Mouse (Mus musculus) bone marrow macrophage, adult 2 months (primary cell): Measurements from ENCODE around the gene Fbxw10. TPM values are rescaled to one million over a fixed set of nuclear protein-coding genes. Genes with fewer than 3 reads are reported as not detected.

Experiments used
- H3K27ac ChIP-seq: 2 replicates; pipeline ENCODE4 v1.5.1; 2012; ENCODE audit warnings: low read depth, low read length; ENCODE audit not compliant: insufficient read depth
- H3K4me1 ChIP-seq: 2 replicates; pipeline ENCODE4 v1.6.1; 2012; ENCODE audit warnings: low read length; ENCODE audit not compliant: control insufficient read depth, insufficient read depth
- H3K4me3 ChIP-seq: 2 replicates; pipeline ENCODE4 v1.5.1; 2012; ENCODE audit warnings: mild to moderate bottlenecking, low read length, moderate library complexity; ENCODE audit not compliant: insufficient read depth
- CTCF ChIP-seq: IDR thresholded peaks from 2 replicates; pipeline ENCODE4 v1.5.1; 2012; ENCODE audit warnings: low read depth, mild to moderate bottlenecking, low read length, moderate library complexity
- POLR2A ChIP-seq: IDR thresholded peaks from 2 replicates; pipeline ENCODE4 v1.6.1; 2012; ENCODE audit warnings: mild to moderate bottlenecking, low read depth, low read length, borderline replicate concordance
- polyA plus RNA-seq: library from polyadenylated mRNA; stranded (reverse); fragments of >200 nt; gene quantifications from 2 replicates; pipeline ENCODE4 v1.2.4, GENCODE M21; 2012; ENCODE audit not compliant: missing spikeins, insufficient read depth, insufficient read length

Gene Fbxw10
- polyA plus RNA-seq, 1 experiment, result 4.1 TPM

DNA sequence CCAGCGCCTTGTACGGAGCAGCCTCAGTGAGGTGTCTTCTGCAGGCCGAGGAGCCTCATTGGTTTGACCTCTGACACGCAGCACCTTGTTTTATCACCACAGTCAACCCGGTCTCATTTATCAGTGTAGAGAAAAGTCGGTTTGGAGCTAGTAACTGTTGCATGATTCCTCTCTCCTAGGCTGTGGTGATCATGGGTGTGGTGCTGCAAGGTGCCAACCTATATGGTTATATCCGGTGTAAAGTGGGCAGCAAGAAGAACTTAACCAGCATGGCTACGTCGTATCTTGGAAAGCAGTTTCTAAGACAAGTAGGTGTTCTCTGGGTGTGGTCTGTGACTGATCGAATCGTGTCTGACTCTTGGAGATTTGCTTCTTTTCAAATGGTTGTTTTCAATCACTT lies 44.9 kb downstream of the Fbxw10 start:
- no peak for TF ChIP-seq POLR2A
- no peak for TF ChIP-seq CTCF
- no peaks in the 10 kb centered on the region for H3K4me1 ChIP-seq
- no peak overlapping the region for H3K4me3 ChIP-seq
- no peak overlapping the region for H3K27ac ChIP-seq

DNA sequence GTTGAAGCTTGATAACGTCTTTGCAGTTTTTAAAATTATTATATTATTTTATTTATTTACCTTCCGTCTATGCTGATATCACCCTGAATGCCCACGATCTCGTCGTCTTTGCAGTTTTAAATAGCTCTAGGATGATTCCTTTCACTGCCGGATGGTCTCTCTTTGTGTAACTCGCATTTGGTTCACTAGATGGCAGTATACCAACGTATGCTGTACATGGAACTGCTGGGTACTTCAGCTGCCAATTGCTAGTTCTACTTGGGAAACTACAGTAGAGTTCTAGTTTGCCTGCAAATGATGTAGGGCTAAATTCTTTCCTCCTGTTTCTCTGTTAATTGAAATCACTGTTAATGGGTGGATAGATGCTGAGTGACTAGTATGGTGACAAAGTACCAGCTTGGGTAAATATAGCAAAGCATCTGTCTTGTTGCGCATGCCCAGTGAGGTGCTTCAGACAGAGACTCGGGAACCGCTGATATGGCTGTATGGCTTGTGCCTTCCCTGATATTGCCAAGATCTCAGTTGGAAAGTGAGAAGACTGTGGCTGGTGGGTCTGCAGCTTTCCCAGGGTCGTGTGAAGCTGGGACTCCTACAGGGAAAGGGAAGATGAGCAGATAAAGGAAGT lies 54.9 kb downstream of the Fbxw10 start:
- H3K4me1 ChIP-seq, result peaks cover 10% of the 10 kb centered on the region
- H3K27ac ChIP-seq, result no peak overlapping the region
- H3K4me3 ChIP-seq, result no peak overlapping the region
- no peak for TF ChIP-seq CTCF
- no peak for TF ChIP-seq POLR2A

DNA sequence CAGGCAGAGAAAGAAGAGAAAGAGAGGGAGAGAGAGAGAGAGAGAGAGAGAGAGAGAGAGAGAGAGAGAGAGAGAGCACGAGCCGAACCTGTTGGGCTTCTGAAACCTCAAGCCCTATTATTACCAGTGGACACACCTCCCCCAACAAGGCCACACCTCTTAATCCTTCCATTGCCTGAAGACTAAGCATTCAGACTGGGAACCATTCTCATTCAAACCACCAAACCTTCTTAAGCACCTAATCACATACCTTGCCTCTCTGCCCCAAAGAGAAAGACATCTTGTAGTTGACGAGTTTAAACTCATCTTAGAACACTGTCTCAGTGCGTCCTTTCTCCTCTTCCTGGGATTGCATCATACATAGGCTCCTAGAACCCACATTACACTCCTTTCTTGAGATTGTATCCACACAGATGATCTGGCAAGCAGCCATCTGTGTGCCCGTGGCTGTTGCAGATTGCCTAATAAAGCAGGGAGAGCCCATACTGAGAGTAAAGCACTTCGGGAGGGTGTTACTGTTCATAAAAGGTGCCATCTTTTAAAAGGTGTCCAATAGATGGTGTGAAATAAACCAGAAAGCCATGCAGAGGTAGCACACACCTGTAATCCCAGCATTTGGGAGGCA lies 57.1 kb downstream of the Fbxw10 start:
- peaks cover 10% of the 10 kb centered on the region for H3K4me1 ChIP-seq
- TF ChIP-seq POLR2A, result no peak
- no peak for TF ChIP-seq CTCF
- H3K4me3 ChIP-seq, result no peak overlapping the region
- no peak overlapping the region for H3K27ac ChIP-seq

DNA sequence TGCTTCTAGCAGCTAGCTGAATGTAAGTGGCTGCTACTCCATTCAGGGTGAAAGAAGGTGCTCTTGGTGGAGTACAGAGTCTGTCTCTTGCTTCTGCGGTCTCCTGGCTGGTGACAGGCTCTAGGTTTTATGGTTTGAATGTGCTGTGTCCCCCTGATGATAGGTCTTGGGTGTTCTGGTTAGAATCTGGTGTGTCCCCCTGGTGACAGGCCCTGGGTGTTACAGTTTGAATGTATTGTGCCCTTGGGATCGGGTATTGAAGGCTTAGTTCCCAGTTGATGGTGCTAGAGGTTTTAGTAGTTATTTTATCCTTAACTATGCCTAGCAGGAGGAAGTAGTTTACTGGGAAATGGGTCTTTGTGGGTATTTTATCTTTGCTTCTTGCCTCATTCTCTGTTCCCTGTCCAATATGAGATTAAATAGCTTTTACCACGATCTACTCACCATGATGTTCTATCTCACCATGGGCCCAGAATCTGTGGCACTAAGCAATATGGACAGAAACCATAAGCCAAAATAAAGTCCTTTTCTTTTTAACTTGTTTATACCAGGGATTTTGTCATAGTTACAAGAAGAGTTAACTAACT lies 62.9 kb downstream of the Fbxw10 start:
- Histone ChIP-seq H3K4me3 (no peak overlapping the region), H3K4me1 (peaks cover 6% of the 10 kb centered on the region), H3K27ac (no peak overlapping the region)
- TF ChIP-seq POLR2A (no peak), CTCF (0 out of 2 replicates have a peak, but pooled peaks have one; percentile 6)

DNA sequence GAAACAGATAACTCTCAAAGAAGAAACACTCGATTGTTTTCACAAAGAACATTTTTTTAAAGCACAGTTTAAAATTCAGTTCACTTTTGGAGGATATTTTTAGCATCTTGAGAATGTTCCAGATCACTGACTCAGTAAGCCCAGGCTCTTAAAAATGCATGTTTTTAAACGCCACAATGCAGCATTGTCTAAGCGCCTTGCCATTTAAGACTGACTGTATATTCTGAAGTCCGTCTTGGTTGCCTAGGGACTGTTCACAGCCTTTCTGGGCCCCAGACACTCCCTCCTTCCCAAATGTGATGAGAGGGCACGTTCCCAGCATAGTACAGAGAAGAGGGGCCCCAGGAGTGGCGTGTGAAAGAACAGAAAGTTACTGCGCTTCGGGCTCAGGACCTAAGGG lies 64.5 kb downstream of the Fbxw10 start:
- TF ChIP-seq CTCF (no peak), POLR2A (no peak)
- Histone ChIP-seq H3K27ac (no peak overlapping the region), H3K4me1 (peaks cover 3% of the 10 kb centered on the region; the same call in 1 of the 2 replicates), H3K4me3 (no peak overlapping the region)

DNA sequence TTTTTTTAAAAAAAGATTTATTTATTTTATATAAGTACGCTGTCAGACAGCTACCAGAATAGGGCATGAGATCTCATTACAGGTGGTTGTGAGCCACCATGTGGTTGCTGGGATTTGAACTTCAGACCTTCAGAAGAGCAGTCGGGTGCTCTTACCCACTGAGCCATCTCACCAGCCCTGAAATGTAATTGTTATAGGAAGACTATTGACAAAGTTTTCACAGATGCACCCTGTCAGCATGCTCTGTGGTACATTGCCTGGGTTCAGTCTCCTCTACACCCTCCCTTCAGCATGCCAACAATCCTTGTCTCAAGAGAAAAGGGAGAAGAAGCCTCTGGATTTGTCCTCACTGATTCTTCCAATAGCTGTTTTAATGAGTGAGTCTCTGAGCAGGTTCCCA lies 66.3 kb downstream of the Fbxw10 start:
- no peak overlapping the region for H3K4me3 ChIP-seq
- TF ChIP-seq CTCF (no peak), POLR2A (no peak)
- peaks cover 9% of the 10 kb centered on the region for H3K4me1 ChIP-seq
- H3K27ac ChIP-seq, result no peak overlapping the region

DNA sequence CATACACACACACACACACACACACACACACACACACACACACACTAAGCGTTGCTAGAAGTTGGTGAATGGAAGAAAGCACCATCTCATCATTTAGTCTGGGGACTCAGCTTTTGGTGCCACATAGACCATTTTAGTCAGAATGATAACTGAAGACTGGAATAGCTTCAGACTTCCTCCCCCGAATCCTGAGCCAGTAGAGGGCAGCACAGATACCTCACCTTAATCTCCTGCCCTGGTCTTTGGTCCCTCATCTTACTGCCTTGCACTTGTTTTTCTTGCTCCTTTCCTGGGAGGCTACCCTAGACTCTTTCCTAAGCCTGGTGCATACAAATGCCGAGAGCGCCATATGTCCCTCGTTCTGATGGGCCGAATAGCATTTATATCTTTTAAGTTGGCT lies 67.7 kb downstream of the Fbxw10 start:
- Histone ChIP-seq H3K4me1 (peaks cover 9% of the 10 kb centered on the region), H3K4me3 (no peak overlapping the region), H3K27ac (no peak overlapping the region)
- TF ChIP-seq CTCF (0 out of 2 replicates have a peak, but pooled peaks have one; percentile 32), POLR2A (no peak)

DNA sequence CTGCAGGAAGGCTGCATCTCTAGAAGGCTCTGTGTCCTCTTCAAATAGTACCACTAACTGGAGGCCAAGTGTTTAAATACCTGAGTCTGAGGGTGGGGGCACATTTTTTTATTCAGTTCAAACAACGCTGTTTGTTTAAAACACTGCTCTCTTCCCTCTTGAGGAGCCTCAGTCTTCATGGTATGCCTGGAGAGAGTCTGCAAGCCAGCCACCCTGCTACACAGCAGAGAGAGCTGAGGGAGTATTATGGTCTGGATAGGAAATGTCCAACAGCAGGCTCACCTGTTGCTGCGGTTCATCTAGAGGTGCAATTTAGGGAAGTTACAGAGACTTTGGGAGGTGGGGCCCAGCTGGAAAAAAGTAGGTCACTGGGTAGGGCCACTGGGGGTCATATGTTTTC lies 68.6 kb downstream of the Fbxw10 start:
- peaks cover 9% of the 10 kb centered on the region for H3K4me1 ChIP-seq
- no peak overlapping the region for H3K4me3 ChIP-seq
- no peak overlapping the region for H3K27ac ChIP-seq
- TF ChIP-seq CTCF, result no peak
- no peak for TF ChIP-seq POLR2A

DNA sequence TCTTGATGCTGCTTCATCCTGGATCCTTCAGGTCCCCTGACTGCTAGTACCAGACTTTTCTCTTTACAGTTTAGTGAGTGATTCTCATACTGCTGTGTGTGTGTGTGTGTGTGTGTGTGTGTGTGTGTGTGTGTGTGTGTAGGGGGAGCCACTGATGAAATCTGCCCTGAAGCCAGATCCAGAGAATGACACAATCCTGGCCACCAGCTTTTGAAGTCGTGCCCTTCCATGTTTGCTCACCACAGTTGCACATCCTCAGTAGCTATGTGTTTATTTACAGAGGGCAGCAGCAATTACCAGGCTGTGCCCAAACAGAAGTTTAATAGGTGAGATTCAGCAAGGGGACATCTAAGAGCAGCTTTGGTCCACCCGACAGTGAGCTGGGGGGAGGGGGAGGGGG lies 69.9 kb downstream of the Fbxw10 start:
- TF ChIP-seq CTCF (no peak), POLR2A (no peak)
- peaks cover 5% of the 10 kb centered on the region for H3K4me1 ChIP-seq
- no peak overlapping the region for H3K27ac ChIP-seq
- no peak overlapping the region for H3K4me3 ChIP-seq
